Mouse (Mus musculus) embryonic facial prominence, embryonic 12.5 days (tissue): ENCODE data around the gene Spast. TPM values are rescaled to one million over a fixed set of nuclear protein-coding genes. Genes with fewer than 3 reads are reported as not detected.
A peak's percentile ranks its signal among the peaks of the same experiment; 100 is the strongest.

Source experiments
- ATAC-seq: fragments of 200-750 bp; cut with Nextera tagmentation; 2 replicates; pipeline ENCODE4 v1.8.0; 2017; ENCODE audit not compliant: insufficient number of reproducible peaks, insufficient read depth, low FRiP score, low TSS enrichment
- H3K27ac ChIP-seq: fragments of 300-500 bp; sonication (generic); 2 replicates; pipeline ENCODE4 v1.5.1; 2016; ENCODE audit warnings: mild to moderate bottlenecking
- H3K27me3 ChIP-seq: fragments of 300-500 bp; sonication (generic); 2 replicates; pipeline ENCODE4 v1.6.1; 2016; ENCODE audit warnings: mild to moderate bottlenecking, moderate library complexity
- H3K36me3 ChIP-seq: fragments of 300-500 bp; sonication (generic); 2 replicates; pipeline ENCODE4 v1.6.1; 2016; ENCODE audit warnings: mild to moderate bottlenecking
- H3K4me1 ChIP-seq: fragments of 300-500 bp; sonication (generic); 2 replicates; pipeline ENCODE4 v1.6.1; 2016
- H3K4me2 ChIP-seq: fragments of 300-500 bp; sonication (generic); replicated peaks from 2 replicates; pipeline ENCODE4 v1.6.1; 2016; ENCODE audit warnings: mild to moderate bottlenecking, moderate library complexity
- H3K4me3 ChIP-seq: fragments of 300-500 bp; sonication (generic); 2 replicates; pipeline ENCODE4 v1.5.1; 2016; ENCODE audit warnings: mild to moderate bottlenecking
- H3K9ac ChIP-seq: fragments of 300-500 bp; sonication (generic); 2 replicates; pipeline ENCODE4 v1.6.1; 2016; ENCODE audit warnings: mild to moderate bottlenecking, moderate library complexity
- H3K9me3 ChIP-seq: fragments of 300-500 bp; sonication (generic); 2 replicates; pipeline ENCODE4 v1.6.1; 2016; ENCODE audit warnings: mild to moderate bottlenecking, moderate library complexity
- WGBS: fragments of 180-500 bp; shearing (Covaris S2); methylation state at CpG from one replicate; pipeline ENCODE4 v1.1.7; 2016; 5-methylcytosine and 5-hydroxymethylcytosine counted together
- polyA plus RNA-seq: library from polyadenylated mRNA; unstranded; fragments of >200 nt; fragmentation: Nextera tagmentation; extraction: Ambion mirVana; gene quantifications from 2 replicates; pipeline ENCODE4 v1.2.1, GENCODE M21; 2016

Spast gene
- polyA plus RNA-seq, 1 experiment from 2014 or later, result 28.9 TPM

- Histone ChIP-seq H3K27ac (peak overlapping the region; percentile 97), H3K4me2 (peak overlapping the region; percentile 80), H3K4me1 (peaks cover 26% of the 10 kb centered on the region), H3K36me3 (no peaks in the 10 kb centered on the region), H3K4me3 (peak overlapping the region; percentile 99), H3K27me3 (no peaks in the 10 kb centered on the region), H3K9me3 (no peaks in the 10 kb centered on the region), H3K9ac (peak overlapping the region; percentile 96)
- under 1% methylated on average over 31 of the region's 50 CpGs for WGBS
- peak; percentile 91 for ATAC-seq
Observed at GRCm38 (mm10) chr17:74338225-74338931, 409 bp upstream of the Spast start.

GRCm38 (mm10) chr17:74341151-74341550 is 2.4 kb downstream of the Spast start:
- Histone ChIP-seq H3K36me3 (0 out of 2 replicates have a peak, but pooled peaks cover 9% of the 10 kb centered on the region), H3K9me3 (no peaks in the 10 kb centered on the region), H3K27ac (no peak overlapping the region), H3K4me1 (peaks cover 26% of the 10 kb centered on the region), H3K4me3 (peak overlapping the region; percentile 99; the same call in 1 of the 2 replicates), H3K9ac (0 out of 2 replicates have a peak overlapping the region, but pooled peaks have one; percentile 9), H3K4me2 (peak overlapping the region; percentile 80), H3K27me3 (no peaks in the 10 kb centered on the region)
- ATAC-seq, result no peak
- 57% methylated on average over 5 of the region's 5 CpGs for WGBS

GRCm38 (mm10) chr17:74363592-74363991 is 24.8 kb downstream of the Spast start:
- no peak overlapping the region for H3K4me3 ChIP-seq
- H3K27ac ChIP-seq, result no peak overlapping the region
- peaks cover 56% of the 10 kb centered on the region for H3K36me3 ChIP-seq
- no peaks in the 10 kb centered on the region for H3K4me1 ChIP-seq
- ATAC-seq, result no peak
- no peaks in the 10 kb centered on the region for H3K9me3 ChIP-seq
- H3K9ac ChIP-seq, result no peak overlapping the region
- WGBS, result 89% methylated on average over 1 of the region's 1 CpGs
- H3K27me3 ChIP-seq, result no peaks in the 10 kb centered on the region
- no peak overlapping the region for H3K4me2 ChIP-seq

GRCm38 (mm10) chr17:74376916-74377315 is 38.1 kb downstream of the Spast start:
- ATAC-seq, result no peak
- H3K4me3 ChIP-seq, result no peak overlapping the region
- H3K4me2 ChIP-seq, result no peak overlapping the region
- no peaks in the 10 kb centered on the region for H3K27me3 ChIP-seq
- peaks cover 65% of the 10 kb centered on the region for H3K36me3 ChIP-seq
- H3K27ac ChIP-seq, result no peak overlapping the region
- H3K4me1 ChIP-seq, result no peaks in the 10 kb centered on the region
- no peak overlapping the region for H3K9ac ChIP-seq
- WGBS, result 95% methylated on average over 1 of the region's 1 CpGs
- no peaks in the 10 kb centered on the region for H3K9me3 ChIP-seq

- H3K4me3 ChIP-seq, result no peak overlapping the region
- no peaks in the 10 kb centered on the region for H3K9me3 ChIP-seq
- no peaks in the 10 kb centered on the region for H3K27me3 ChIP-seq
- H3K4me2 ChIP-seq, result no peak overlapping the region
- no peaks in the 10 kb centered on the region for H3K4me1 ChIP-seq
- no peak overlapping the region for H3K27ac ChIP-seq
- no peak for ATAC-seq
- no peak overlapping the region for H3K9ac ChIP-seq
- peaks cover 58% of the 10 kb centered on the region for H3K36me3 ChIP-seq
Observed at GRCm38 (mm10) chr17:74386657-74387056, 47.9 kb downstream of the Spast start.

- ATAC-seq, result no peak
- no peaks in the 10 kb centered on the region for H3K4me1 ChIP-seq
- no peak overlapping the region for H3K27ac ChIP-seq
- H3K27me3 ChIP-seq, result no peaks in the 10 kb centered on the region
- H3K4me3 ChIP-seq, result no peak overlapping the region
- H3K4me2 ChIP-seq, result no peak overlapping the region
- WGBS, result 84% methylated on average over 3 of the region's 3 CpGs
- no peaks in the 10 kb centered on the region for H3K9me3 ChIP-seq
- peaks cover 29% of the 10 kb centered on the region for H3K36me3 ChIP-seq
- no peak overlapping the region for H3K9ac ChIP-seq
Observed at GRCm38 (mm10) chr17:74389847-74390246, 51.1 kb downstream of the Spast start.

GRCm38 (mm10) chr17:74394381-74394780 is 55.6 kb downstream of the Spast start:
- Histone ChIP-seq H3K4me2 (peak overlapping the region; percentile 62), H3K27ac (no peak overlapping the region)
- WGBS, result 83% methylated on average over 2 of the region's 2 CpGs

GRCm38 (mm10) chr17:74394855-74395254 is 56.1 kb downstream of the Spast start:
- no peaks in the 10 kb centered on the region for H3K36me3 ChIP-seq
- ATAC-seq, result no peak
- peak overlapping the region; percentile 88 for H3K9ac ChIP-seq
- no peaks in the 10 kb centered on the region for H3K9me3 ChIP-seq
- 32% methylated on average over 16 of the region's 16 CpGs for WGBS
- no peak overlapping the region for H3K27ac ChIP-seq
- H3K4me3 ChIP-seq, result peak overlapping the region; percentile 92
- H3K4me1 ChIP-seq, result peaks cover 7% of the 10 kb centered on the region; the same call in 1 of the 2 replicates
- H3K27me3 ChIP-seq, result no peaks in the 10 kb centered on the region
- H3K4me2 ChIP-seq, result peak overlapping the region; percentile 62

More at GRCm38 (mm10) chr17:74394381-74394780, 55.6 kb downstream of the Spast start:
- Histone ChIP-seq H3K36me3 (no peaks in the 10 kb centered on the region), H3K9me3 (no peaks in the 10 kb centered on the region), H3K9ac (no peak overlapping the region), H3K4me1 (peaks cover 7% of the 10 kb centered on the region; the same call in 1 of the 2 replicates), H3K27me3 (no peaks in the 10 kb centered on the region), H3K4me3 (peak overlapping the region; percentile 92; the same call in 1 of the 2 replicates)
- ATAC-seq, result no peak

GRCm38 (mm10) chr17:74395383-74396065 is 56.7 kb downstream of the Spast start, which contains the start of gene Slc30a6:
Slc30a6 (plus strand) TSS chr17:74395608.
- no peaks in the 10 kb centered on the region for H3K9me3 ChIP-seq
- no peaks in the 10 kb centered on the region for H3K36me3 ChIP-seq
- H3K27me3 ChIP-seq, result no peaks in the 10 kb centered on the region
- peak within 1 kb of the TSS; percentile 62 for H3K4me2 ChIP-seq
- H3K4me3 ChIP-seq, result peak within 1 kb of the TSS; percentile 92
- H3K9ac ChIP-seq, result peak within 1 kb of the TSS; percentile 88
- under 1% methylated on average over 41 of the region's 41 CpGs for WGBS
- peak within 1 kb of the TSS; percentile 88 for H3K27ac ChIP-seq
- H3K4me1 ChIP-seq, result peaks cover 7% of the 10 kb centered on the region; the same call in 1 of the 2 replicates
- ATAC-seq, result peak; percentile 99

GRCm38 (mm10) chr17:74396766-74397165 is 58.0 kb downstream of the Spast start:
- no peak for ATAC-seq
- no peak overlapping the region for H3K9ac ChIP-seq
- peak overlapping the region; percentile 62 for H3K4me2 ChIP-seq
- H3K27ac ChIP-seq, result no peak overlapping the region
- H3K36me3 ChIP-seq, result peaks cover 1% of the 10 kb centered on the region; the same call in 1 of the 2 replicates
- H3K4me3 ChIP-seq, result peak overlapping the region; percentile 92
- H3K4me1 ChIP-seq, result peaks cover 7% of the 10 kb centered on the region; the same call in 1 of the 2 replicates
- H3K27me3 ChIP-seq, result no peaks in the 10 kb centered on the region
- WGBS, result 81% methylated on average over 4 of the region's 4 CpGs
- no peaks in the 10 kb centered on the region for H3K9me3 ChIP-seq

GRCm38 (mm10) chr17:74397173-74397572 is 58.4 kb downstream of the Spast start:
- 80% methylated on average over 2 of the region's 2 CpGs for WGBS
- no peak overlapping the region for H3K9ac ChIP-seq
- no peak for ATAC-seq

More at GRCm38 (mm10) chr17:74397173-74397572, 58.4 kb downstream of the Spast start:
- H3K4me1 ChIP-seq, result peaks cover 7% of the 10 kb centered on the region; the same call in 1 of the 2 replicates
- H3K4me3 ChIP-seq, result no peak overlapping the region
- H3K36me3 ChIP-seq, result peaks cover 6% of the 10 kb centered on the region
- H3K4me2 ChIP-seq, result no peak overlapping the region
- H3K27ac ChIP-seq, result no peak overlapping the region
- H3K9me3 ChIP-seq, result no peaks in the 10 kb centered on the region
- H3K27me3 ChIP-seq, result no peaks in the 10 kb centered on the region
